Mouse (Mus musculus) small intestine, adult 2 months (tissue): ENCODE data around the gene Snx1.

Experiments used
- CTCF ChIP-seq: fragments of 200-500 bp; IDR thresholded peaks from 2 replicates; pipeline ENCODE4 v1.5.1; 2012; ENCODE audit warnings: low read depth, mild to moderate bottlenecking, control low read depth, inconsistent platforms, low read length, moderate library complexity, mixed read lengths; ENCODE audit not compliant: insufficient replicate concordance, insufficient read length; ENCODE audit errors: extremely low read depth
- POLR2A ChIP-seq: fragments of 200-500 bp; IDR thresholded peaks from 2 replicates; pipeline ENCODE4 v1.6.1; 2012; ENCODE audit warnings: low read depth, mild to moderate bottlenecking, control low read depth, inconsistent platforms, low read length, moderate library complexity

- TF ChIP-seq POLR2A, result no peak
- TF ChIP-seq CTCF, result no peak
These were observed 5.0 kb downstream of the Snx1 start for GRCm38 (mm10) chr9:66121421-66121820.
